Mouse (Mus musculus) adrenal gland, adult 2 months (tissue): ENCODE results near the gene Nptn. TPM values are rescaled to one million over a fixed set of nuclear protein-coding genes. Genes with fewer than 3 reads are reported as not detected.
A peak's percentile ranks its signal among the peaks of the same experiment; 100 is the strongest.

Experiments
- DNase-seq: peaks from one replicate; pipeline ENCODE4 v3.0.0; 2021
- polyA plus RNA-seq: library from polyadenylated mRNA; depleted of rRNA; stranded (reverse); fragments of >200 nt; gene quantifications from 2 replicates; pipeline ENCODE4 v1.2.3, GENCODE M21; 2012
- total RNA-seq, 2 experiments: library from RNA; stranded (reverse); gene quantifications; 2 replicates each; pipeline ENCODE4 v1.2.3; 2021

Gene Nptn
- total and polyA plus RNA-seq, 3 experiments, result 200 to 247 (median 227) TPM

GRCm38 (mm10) chr9:58656396-58656795 lies 74.4 kb downstream of the Nptn start:
- no peak for DNase-seq

DNA sequence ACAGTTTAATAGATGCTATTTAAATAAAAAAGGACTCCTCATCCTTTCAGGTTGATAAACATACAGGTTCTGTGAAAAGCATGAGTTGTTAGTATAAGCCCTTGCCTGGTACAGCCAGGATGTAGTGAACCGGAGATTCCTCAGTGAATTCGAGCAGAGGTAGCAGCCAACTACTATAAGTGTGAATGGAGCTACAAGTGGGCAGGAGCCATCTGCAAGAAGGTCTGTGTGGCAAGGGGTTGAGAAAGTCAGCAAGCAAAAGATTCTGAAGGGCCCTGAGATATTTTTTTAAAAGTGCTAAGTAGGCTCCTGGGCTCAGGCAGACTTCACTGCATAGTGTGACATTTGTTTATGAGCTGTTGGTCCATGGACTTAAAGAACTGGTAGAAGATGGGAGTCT lies 74.8 kb downstream of the Nptn start:
- no peak for DNase-seq

DNA sequence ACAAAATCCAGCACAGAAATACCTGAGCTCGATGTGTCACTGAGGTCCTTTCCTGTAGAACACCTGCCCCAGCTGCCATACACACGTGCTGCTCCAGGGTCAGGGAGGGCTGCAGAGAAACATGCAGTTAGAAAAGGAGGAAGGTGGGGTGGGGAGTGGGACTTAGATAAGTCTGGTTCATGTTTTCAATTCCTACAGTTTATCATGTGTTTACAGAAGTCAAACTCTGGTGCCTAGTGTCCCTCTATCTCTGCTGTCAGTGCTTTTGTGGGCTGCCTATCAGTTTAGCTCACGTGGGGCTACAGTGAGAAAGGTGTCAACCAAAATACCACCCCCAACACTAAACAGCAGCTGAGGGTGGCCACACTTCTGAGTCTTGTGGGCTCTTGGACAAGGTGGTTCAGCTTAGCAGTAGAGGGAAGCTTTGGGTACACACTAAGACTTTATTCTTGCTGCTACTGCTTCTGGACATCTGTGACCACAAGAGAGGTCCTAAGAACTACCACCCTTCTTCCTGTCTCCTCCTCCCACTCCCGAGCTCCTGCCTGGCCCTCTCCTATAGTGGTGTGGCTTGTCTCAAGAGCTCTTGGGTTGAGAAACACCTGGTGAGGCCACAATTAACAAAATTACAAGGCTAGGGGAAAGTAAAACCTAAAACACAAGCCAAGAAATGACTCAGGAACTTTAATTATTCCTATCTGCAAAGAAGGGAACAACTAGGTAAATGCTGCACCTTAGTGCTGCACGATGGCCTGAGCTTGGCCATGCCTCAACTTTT lies 75.9 kb downstream of the Nptn start:
- no peak for DNase-seq

- no peak for DNase-seq
Observed at GRCm38 (mm10) chr9:58658596-58659309, 76.7 kb downstream of the Nptn start.

DNA sequence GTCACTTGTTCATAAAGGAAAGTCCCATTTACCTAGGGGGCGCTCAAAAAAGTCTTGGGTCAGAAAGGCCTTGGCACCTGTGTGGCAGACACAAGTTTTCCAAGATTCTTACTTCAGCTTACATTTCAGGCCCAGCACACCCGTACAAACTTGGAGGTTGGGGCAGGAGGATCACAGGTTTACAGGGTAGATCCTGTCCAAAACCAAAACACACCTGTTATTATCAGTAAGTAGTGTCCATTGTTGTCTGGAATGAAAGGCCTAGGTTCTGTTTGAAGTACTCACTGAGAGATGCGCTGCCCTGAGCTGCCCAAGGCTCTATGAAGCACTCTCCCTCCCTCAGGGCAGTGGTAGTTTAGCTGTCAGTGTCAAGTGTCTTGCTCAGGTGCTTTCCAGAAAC lies 77.3 kb downstream of the Nptn start:
- DNase-seq, result no peak

DNA sequence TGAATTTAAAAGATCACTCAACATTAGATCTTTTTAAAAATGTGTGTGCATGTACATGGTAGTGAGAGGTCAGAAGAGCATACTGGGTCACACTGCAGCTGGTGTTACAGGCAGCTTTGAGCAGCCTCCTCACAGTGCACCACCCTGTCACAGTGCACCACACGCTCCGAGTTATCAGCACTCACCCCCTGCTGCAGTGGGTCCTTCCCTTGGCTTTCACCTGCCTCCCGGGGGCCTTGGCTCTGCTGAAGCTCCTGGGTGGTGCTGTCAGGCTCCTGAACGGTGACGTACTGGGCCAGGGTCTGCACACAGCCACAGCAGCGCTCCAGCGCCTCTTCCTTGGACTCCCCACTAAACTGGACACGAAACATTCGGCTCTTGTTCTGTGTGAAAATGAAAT lies 77.9 kb downstream of the Nptn start:
- no peak for DNase-seq

GRCm38 (mm10) chr9:58660673-58661072 lies 78.6 kb downstream of the Nptn start:
- DNase-seq, result no peak

DNA sequence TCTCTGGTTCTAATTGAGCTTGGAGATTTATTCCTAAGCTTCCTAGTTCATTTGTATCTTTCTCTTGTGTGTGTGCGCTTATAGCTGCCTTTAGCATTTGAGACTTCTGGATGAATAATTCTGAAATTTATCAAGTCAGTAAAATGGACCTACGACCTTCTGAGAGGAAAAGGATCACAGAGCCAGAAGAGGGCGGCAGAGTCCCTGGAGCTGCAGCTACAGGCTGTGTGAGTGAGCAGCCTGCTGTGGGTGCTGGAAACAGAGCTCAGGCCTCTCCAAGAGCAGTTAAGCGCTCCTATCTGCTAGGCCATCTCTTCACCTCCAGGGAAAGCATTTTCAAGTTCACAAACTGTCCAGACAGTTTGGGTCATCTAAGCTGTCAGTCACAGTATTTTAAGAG lies 80.0 kb downstream of the Nptn start:
- DNase-seq, result no peak

DNA sequence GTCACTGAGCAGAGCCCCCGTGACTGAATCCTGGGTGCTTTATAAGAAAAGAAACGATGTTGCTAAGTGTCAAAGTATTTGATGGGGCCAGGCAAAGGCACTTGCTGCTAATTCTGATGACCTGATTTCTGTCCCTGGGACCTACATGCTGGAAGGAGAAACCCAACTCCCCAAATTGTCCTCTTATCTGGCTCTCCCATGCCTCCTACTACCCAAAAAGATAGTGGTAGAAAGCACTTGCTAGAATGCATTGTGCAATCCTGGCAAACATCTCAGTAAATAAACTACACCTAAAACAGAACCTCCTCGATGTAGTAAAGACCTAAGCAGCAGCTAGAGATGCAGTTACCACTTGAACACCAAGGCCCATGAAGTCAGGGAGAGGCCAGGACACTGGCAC lies 80.8 kb downstream of the Nptn start:
- DNase-seq, result no peak

DNA sequence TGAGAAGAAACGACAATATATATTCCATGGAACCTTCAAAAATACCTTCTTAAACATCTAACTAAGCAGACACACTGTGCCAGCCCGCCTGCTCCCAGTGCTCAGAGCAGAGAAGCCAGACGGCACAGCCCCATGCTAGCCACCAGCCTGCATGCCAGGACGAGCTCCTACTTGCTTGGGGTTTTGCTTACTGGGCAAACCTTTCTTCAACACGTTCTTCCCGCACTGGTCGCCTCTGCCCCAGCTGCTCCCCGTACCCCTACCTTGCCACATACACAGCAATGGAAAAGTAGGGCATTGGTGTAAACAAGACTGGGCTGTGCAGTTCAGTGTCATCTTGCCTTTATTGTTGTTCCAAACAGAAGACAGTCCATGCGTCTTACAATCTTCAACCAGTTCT lies 83.5 kb downstream of the Nptn start:
- DNase-seq, result no peak

- DNase-seq, result no peak
Observed at GRCm38 (mm10) chr9:58666191-58666590, 84.2 kb downstream of the Nptn start.

DNA sequence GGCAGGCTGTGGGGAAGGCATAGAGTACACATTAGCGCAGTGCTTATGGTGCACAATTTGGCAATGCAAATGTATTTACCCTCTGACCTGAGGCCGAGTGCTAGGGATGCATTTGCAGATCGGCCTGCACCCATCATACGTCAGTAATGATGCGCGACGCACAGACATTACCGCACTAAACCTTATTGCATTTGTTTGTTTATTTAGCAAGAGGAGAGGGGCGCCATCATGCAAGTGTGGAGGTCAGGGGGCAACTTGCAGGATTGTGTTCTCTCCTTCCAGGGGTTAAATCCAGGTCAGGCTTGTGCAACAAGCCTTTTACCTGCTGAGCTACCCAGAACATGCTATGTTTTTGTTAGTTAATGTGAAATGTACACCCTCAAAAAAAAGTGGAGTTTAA lies 85.2 kb downstream of the Nptn start:
- DNase-seq, result no peak

- DNase-seq, result no peak
Observed at GRCm38 (mm10) chr9:58668171-58668570, 86.1 kb downstream of the Nptn start.

GRCm38 (mm10) chr9:58669071-58669470 lies 87.0 kb downstream of the Nptn start:
- peak; percentile 68 for DNase-seq

- no peak for DNase-seq
Observed at GRCm38 (mm10) chr9:58669819-58670218, 87.8 kb downstream of the Nptn start.

DNA sequence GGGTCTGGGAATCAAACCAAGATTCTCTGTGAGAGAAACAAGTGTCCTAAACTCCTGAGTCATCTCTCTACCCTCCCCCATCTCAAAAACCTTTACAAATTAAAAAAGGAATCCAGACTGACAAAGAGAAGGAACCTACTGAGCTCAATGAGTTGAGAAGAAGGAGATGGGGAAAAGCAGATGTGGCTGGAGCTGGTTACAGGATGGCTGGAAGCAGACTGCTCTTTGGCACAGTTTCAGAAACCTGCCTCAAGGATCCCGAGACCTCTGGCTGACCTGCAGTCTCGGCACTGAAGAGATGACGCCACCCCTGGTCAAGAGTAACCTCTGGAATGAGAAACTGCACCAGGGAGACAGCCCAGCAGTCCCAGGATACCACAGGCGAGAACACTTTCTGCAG lies 90.4 kb downstream of the Nptn start:
- DNase-seq, result peak; percentile 73

DNA sequence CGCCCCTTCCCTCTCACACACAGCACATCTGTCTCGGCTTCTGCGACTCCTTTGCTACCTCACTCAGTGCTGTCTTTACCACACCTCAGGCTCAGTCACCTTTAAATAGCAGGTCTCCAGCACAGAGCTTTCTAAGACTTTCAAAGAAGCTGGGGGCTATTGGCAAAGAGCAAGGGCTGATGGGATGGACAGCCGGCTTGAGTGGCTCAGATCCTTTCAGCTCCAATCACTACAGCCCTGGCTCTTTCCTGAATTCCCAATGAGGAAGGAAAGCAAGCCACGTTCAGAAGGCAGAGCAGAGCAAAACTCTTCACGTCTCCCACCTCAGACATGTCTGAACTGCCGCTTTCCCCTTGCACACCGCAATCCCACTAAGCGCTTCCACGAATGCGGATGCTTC lies 92.7 kb downstream of the Nptn start:
- DNase-seq, result no peak

DNA sequence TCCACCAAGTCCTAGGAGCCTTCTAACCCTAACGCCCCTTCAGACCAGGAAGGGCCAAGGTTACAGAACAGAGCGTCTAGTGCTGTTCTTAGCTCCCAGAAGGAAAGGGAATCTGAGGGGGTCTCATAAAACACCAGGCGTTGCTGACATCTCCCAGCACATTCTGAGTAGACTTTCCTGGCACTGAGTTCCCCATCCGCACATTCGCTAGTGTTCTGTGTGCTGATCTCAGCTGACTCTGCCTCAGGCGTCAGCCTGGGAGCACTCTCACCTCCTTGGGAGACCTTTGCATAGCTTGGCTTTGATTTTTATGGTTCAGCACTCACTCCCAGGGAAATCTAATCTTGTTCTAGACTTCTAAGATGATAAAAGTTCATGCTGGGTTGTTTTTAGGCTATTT lies 93.3 kb downstream of the Nptn start:
- DNase-seq, result no peak

- no peak for DNase-seq
Observed at GRCm38 (mm10) chr9:58681411-58681810, 99.4 kb downstream of the Nptn start.

GRCm38 (mm10) chr9:58682106-58682505 lies 100.1 kb downstream of the Nptn start:
- DNase-seq, result no peak

DNA sequence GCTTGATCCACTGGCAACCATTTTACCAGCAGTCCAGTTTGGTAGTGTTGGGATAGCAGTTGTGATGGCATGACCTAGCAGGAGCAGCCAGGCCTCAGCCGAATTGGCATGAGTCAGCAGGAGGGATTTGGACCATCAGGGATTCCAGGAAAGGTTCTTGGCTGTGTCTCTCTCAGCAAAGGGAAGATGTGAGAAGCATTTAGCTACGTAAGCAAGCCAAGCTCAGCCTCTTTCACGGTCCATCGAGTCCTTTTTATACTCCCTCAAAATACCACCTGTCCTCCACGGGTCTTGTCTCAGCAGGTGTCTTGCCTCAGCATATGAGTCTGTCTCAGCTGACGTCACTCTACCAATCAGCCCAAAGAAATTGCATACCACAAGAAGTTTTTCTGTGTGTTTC lies 101.3 kb downstream of the Nptn start:
- DNase-seq, result no peak

- no peak for DNase-seq
Observed at GRCm38 (mm10) chr9:58685290-58685689, 103.2 kb downstream of the Nptn start.

DNA sequence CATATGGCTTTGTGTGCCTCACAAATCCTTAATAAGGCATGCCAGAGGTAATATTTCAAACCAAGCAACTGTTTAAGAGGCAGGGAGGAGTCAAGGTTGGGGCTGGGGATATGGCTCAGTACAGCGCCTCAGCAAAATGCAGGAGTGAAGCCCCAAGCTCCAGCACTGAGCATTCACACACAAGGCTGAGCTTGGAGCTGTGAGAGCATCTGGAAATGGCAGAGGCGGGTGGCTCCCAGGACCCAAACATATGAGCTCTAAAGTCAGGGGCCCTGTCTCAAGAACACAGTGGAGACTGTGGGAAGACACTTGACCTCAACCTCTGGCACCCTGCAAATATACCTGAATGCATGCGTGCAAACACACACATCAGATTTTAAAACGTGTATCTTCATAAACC lies 106.0 kb downstream of the Nptn start:
- DNase-seq, result no peak

DNA sequence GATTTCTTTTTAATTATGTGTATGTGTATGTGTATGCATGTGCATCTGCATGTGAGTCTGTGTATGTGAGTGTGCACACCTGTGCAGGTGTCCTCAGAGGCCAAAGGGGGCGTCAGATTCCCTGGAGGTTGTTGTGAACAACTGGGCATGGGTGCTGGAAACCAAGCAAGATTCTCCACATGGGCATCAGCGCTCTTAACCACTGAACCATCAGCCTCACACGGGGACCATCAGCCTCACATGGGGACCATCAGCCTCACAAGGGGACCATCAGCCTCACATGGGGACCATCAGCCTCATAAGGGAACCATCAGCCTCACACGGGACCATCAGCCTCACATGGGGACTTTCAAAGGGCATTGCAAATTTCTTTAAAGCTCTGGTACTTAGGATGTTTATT lies 108.7 kb downstream of the Nptn start:
- DNase-seq, result no peak
